Mouse (Mus musculus) ES-Bruce4 (cell line): ENCODE results near the gene Mmp17.

ENCODE experiments used
- CTCF ChIP-seq: IDR thresholded peaks from one replicate; pipeline ENCODE4 v1.8.1; 2011; ENCODE audit warnings: low read depth, low read length
- EP300 ChIP-seq: IDR thresholded peaks from 2 replicates; pipeline ENCODE4 v1.6.1; 2011; ENCODE audit warnings: low read depth, low read length; ENCODE audit not compliant: insufficient read depth
- POLR2A ChIP-seq: IDR thresholded peaks from one replicate; pipeline ENCODE4 v1.8.1; 2011; ENCODE audit warnings: low read length; ENCODE audit not compliant: insufficient read depth

DNA sequence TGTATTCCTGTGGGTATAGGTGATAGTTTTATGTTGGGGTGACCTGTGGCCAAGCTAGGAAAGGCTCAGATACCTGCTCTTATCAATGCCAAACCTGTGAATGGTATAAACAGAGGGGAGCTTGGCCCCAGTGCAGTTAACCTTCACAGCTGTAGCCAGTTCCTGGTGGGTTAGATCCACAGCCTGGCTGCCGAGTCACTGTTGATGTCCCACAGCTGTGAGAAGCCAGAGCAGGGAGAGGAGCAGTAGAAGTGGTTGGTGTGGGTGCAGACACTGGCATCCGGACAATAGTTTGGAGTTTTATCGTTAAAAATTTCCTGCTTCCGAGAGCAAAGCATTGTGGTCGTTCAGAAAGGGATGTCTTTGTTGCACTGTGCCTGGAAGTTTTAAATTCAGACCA lies 25.4 kb upstream of the Mmp17 start:
- TF ChIP-seq POLR2A (no peak), CTCF (no peak), EP300 (no peak)
